Mouse (Mus musculus): Measurements from ENCODE around the gene Pla2g16. TPM values are rescaled to one million over a fixed set of nuclear protein-coding genes. Genes with fewer than 3 reads are reported as not detected.

The Pla2g16 gene
- polyA plus RNA-seq, 1 experiment from 2014 or later, result 8.8 TPM

GRCm38 (mm10) chr19:7551550-7552300 is 5.5 kb upstream of the Pla2g16 start:
- Histone ChIP-seq H3K9ac (no peak overlapping the region), H3K9me3 (replicated peaks) (no peaks in the 10 kb centered on the region), H3K4me3 (replicated peaks) (no peak overlapping the region), H3K36me3 (no peaks in the 10 kb centered on the region), H3K4me1 (no peaks in the 10 kb centered on the region), H3K27ac (no peak overlapping the region), H3K4me2 (no peak overlapping the region), H3K27me3 (no peaks in the 10 kb centered on the region)
- no peak for ATAC-seq (replicated peaks; ENCODE audit: low FRiP score)
- 61% methylated on average over 4 of the region's 4 CpGs for WGBS

- Histone ChIP-seq H3K4me3 (replicated peaks) (no peak overlapping the region), H3K4me2 (no peak overlapping the region), H3K9me3 (replicated peaks) (no peaks in the 10 kb centered on the region), H3K27ac (no peak overlapping the region), H3K4me1 (peaks cover 2% of the 10 kb centered on the region; the same call in 1 of the 2 replicates), H3K27me3 (no peaks in the 10 kb centered on the region), H3K36me3 (no peaks in the 10 kb centered on the region), H3K9ac (no peak overlapping the region)
- 79% methylated on average over 2 of the region's 2 CpGs for WGBS
- no peak for ATAC-seq (replicated peaks; ENCODE audit: low FRiP score)
Measured at GRCm38 (mm10) chr19:7552301-7552673, 5.0 kb upstream of the Pla2g16 start.

- no peaks in the 10 kb centered on the region for H3K36me3 ChIP-seq
- peaks cover 12% of the 10 kb centered on the region for H3K4me1 ChIP-seq
- no peak overlapping the region for H3K27ac ChIP-seq
- H3K4me2 ChIP-seq, result no peak overlapping the region
- no peak for ATAC-seq (replicated peaks; ENCODE audit: low FRiP score)
- H3K4me3 ChIP-seq (replicated peaks), result no peak overlapping the region
- H3K9ac ChIP-seq, result no peak overlapping the region
- no peaks in the 10 kb centered on the region for H3K9me3 ChIP-seq (replicated peaks)
- H3K27me3 ChIP-seq, result no peaks in the 10 kb centered on the region
Measured at GRCm38 (mm10) chr19:7553441-7553840, 3.8 kb upstream of the Pla2g16 start.

- H3K4me1 ChIP-seq, result peaks cover 12% of the 10 kb centered on the region
- no peaks in the 10 kb centered on the region for H3K36me3 ChIP-seq
- H3K9ac ChIP-seq, result no peak overlapping the region
- no peak for ATAC-seq (replicated peaks; ENCODE audit: low FRiP score)
- no peak overlapping the region for H3K4me2 ChIP-seq
- no peak overlapping the region for H3K27ac ChIP-seq
- no peaks in the 10 kb centered on the region for H3K27me3 ChIP-seq
- no peak overlapping the region for H3K4me3 ChIP-seq (replicated peaks)
- no peaks in the 10 kb centered on the region for H3K9me3 ChIP-seq (replicated peaks)
- 70% methylated on average over 4 of the region's 4 CpGs for WGBS
Measured at GRCm38 (mm10) chr19:7554881-7555280, 2.4 kb upstream of the Pla2g16 start.

- H3K4me2 ChIP-seq, result no peak overlapping the region
- no peak overlapping the region for H3K27ac ChIP-seq
- ATAC-seq (replicated peaks; ENCODE audit: low FRiP score), result no peak
- H3K4me1 ChIP-seq, result peaks cover 12% of the 10 kb centered on the region
- H3K4me3 ChIP-seq (replicated peaks), result no peak overlapping the region
- no peaks in the 10 kb centered on the region for H3K27me3 ChIP-seq
- no peaks in the 10 kb centered on the region for H3K36me3 ChIP-seq
- 93% methylated on average over 1 of the region's 1 CpGs for WGBS
- H3K9ac ChIP-seq, result no peak overlapping the region
- H3K9me3 ChIP-seq (replicated peaks), result no peaks in the 10 kb centered on the region
Measured at GRCm38 (mm10) chr19:7556641-7557040, 618 bp upstream of the Pla2g16 start.

GRCm38 (mm10) chr19:7557844-7558243 is 585 bp downstream of the Pla2g16 start:
- H3K4me2 ChIP-seq, result peak overlapping the region; percentile 79
- no peaks in the 10 kb centered on the region for H3K27me3 ChIP-seq
- ATAC-seq (replicated peaks; ENCODE audit: low FRiP score), result peak; percentile 43; the same call in 1 of the 2 replicates
- H3K4me1 ChIP-seq, result peaks cover 12% of the 10 kb centered on the region
- H3K9me3 ChIP-seq (replicated peaks), result no peaks in the 10 kb centered on the region
- H3K27ac ChIP-seq, result no peak overlapping the region
- peak overlapping the region; percentile 54 for H3K4me3 ChIP-seq (replicated peaks)
- WGBS, result 11% methylated on average over 4 of the region's 4 CpGs
- no peaks in the 10 kb centered on the region for H3K36me3 ChIP-seq
- peak overlapping the region; percentile 47 for H3K9ac ChIP-seq

- no peaks in the 10 kb centered on the region for H3K36me3 ChIP-seq
- no peaks in the 10 kb centered on the region for H3K9me3 ChIP-seq (replicated peaks)
- H3K27ac ChIP-seq, result no peak overlapping the region
- WGBS, result 72% methylated on average over 4 of the region's 4 CpGs
- H3K4me1 ChIP-seq, result peaks cover 12% of the 10 kb centered on the region
- peak overlapping the region; percentile 79; the same call in 1 of the 2 replicates for H3K4me2 ChIP-seq
- no peak for ATAC-seq (replicated peaks; ENCODE audit: low FRiP score)
- H3K9ac ChIP-seq, result no peak overlapping the region
- no peak overlapping the region for H3K4me3 ChIP-seq (replicated peaks)
- no peaks in the 10 kb centered on the region for H3K27me3 ChIP-seq
Measured at GRCm38 (mm10) chr19:7558675-7559074, 1.4 kb downstream of the Pla2g16 start.

GRCm38 (mm10) chr19:7559986-7560385 is 2.7 kb downstream of the Pla2g16 start:
- peaks cover 12% of the 10 kb centered on the region for H3K4me1 ChIP-seq
- no peak for ATAC-seq (replicated peaks; ENCODE audit: low FRiP score)
- no peak overlapping the region for H3K4me3 ChIP-seq (replicated peaks)
- H3K4me2 ChIP-seq, result no peak overlapping the region
- no peaks in the 10 kb centered on the region for H3K9me3 ChIP-seq (replicated peaks)
- 53% methylated on average over 4 of the region's 4 CpGs for WGBS
- H3K27ac ChIP-seq, result no peak overlapping the region
- H3K36me3 ChIP-seq, result no peaks in the 10 kb centered on the region
- H3K9ac ChIP-seq, result no peak overlapping the region
- no peaks in the 10 kb centered on the region for H3K27me3 ChIP-seq

- no peak overlapping the region for H3K4me2 ChIP-seq
- H3K36me3 ChIP-seq, result no peaks in the 10 kb centered on the region
- H3K27me3 ChIP-seq, result no peaks in the 10 kb centered on the region
- no peak overlapping the region for H3K9ac ChIP-seq
- ATAC-seq (replicated peaks; ENCODE audit: low FRiP score), result no peak
- WGBS, result 61% methylated on average over 3 of the region's 3 CpGs
- no peaks in the 10 kb centered on the region for H3K9me3 ChIP-seq (replicated peaks)
- peaks cover 12% of the 10 kb centered on the region for H3K4me1 ChIP-seq
- no peak overlapping the region for H3K27ac ChIP-seq
- no peak overlapping the region for H3K4me3 ChIP-seq (replicated peaks)
Measured at GRCm38 (mm10) chr19:7561456-7561855, 4.2 kb downstream of the Pla2g16 start.

- 81% methylated on average over 10 of the region's 10 CpGs for WGBS
- Histone ChIP-seq H3K4me1 (peaks cover 7% of the 10 kb centered on the region), H3K9me3 (replicated peaks) (no peaks in the 10 kb centered on the region), H3K27ac (no peak overlapping the region), H3K9ac (no peak overlapping the region), H3K4me3 (replicated peaks) (no peak overlapping the region), H3K36me3 (no peaks in the 10 kb centered on the region), H3K4me2 (no peak overlapping the region), H3K27me3 (no peaks in the 10 kb centered on the region)
- ATAC-seq (replicated peaks; ENCODE audit: low FRiP score), result no peak
Measured at GRCm38 (mm10) chr19:7562601-7563129, 5.4 kb downstream of the Pla2g16 start.

GRCm38 (mm10) chr19:7563676-7564075 is 6.4 kb downstream of the Pla2g16 start:
- WGBS, result 89% methylated on average over 2 of the region's 2 CpGs
- no peaks in the 10 kb centered on the region for H3K36me3 ChIP-seq
- H3K27me3 ChIP-seq, result no peaks in the 10 kb centered on the region
- ATAC-seq (replicated peaks; ENCODE audit: low FRiP score), result no peak
- H3K9me3 ChIP-seq (replicated peaks), result no peaks in the 10 kb centered on the region
- H3K4me3 ChIP-seq (replicated peaks), result no peak overlapping the region
- no peak overlapping the region for H3K4me2 ChIP-seq
- H3K27ac ChIP-seq, result no peak overlapping the region
- no peak overlapping the region for H3K9ac ChIP-seq
- peaks cover 6% of the 10 kb centered on the region for H3K4me1 ChIP-seq

- no peak overlapping the region for H3K9ac ChIP-seq
- no peak overlapping the region for H3K4me2 ChIP-seq
- no peak for ATAC-seq (replicated peaks; ENCODE audit: low FRiP score)
- no peaks in the 10 kb centered on the region for H3K27me3 ChIP-seq
- no peaks in the 10 kb centered on the region for H3K9me3 ChIP-seq (replicated peaks)
- no peaks in the 10 kb centered on the region for H3K36me3 ChIP-seq
- H3K4me1 ChIP-seq, result peaks cover 8% of the 10 kb centered on the region
- 92% methylated on average over 1 of the region's 1 CpGs for WGBS
- no peak overlapping the region for H3K4me3 ChIP-seq (replicated peaks)
- H3K27ac ChIP-seq, result no peak overlapping the region
Measured at GRCm38 (mm10) chr19:7564457-7564856, 7.2 kb downstream of the Pla2g16 start.

- Histone ChIP-seq H3K4me2 (no peak overlapping the region), H3K36me3 (no peaks in the 10 kb centered on the region), H3K9ac (no peak overlapping the region), H3K27ac (no peak overlapping the region), H3K9me3 (replicated peaks) (no peaks in the 10 kb centered on the region), H3K4me3 (replicated peaks) (no peak overlapping the region), H3K4me1 (peaks cover 8% of the 10 kb centered on the region), H3K27me3 (no peaks in the 10 kb centered on the region)
- 81% methylated on average over 3 of the region's 3 CpGs for WGBS
- ATAC-seq (replicated peaks; ENCODE audit: low FRiP score), result no peak
Measured at GRCm38 (mm10) chr19:7566826-7567225, 9.6 kb downstream of the Pla2g16 start.

Measured in kidney, embryonic 15.5 days (tissue).